Mouse (Mus musculus): ENCODE data around the gene Fbp1.

- TF ChIP-seq CTCF (IDR thresholded peaks at IDR 0.05; ENCODE audit: control insufficient read depth, insufficient read depth, insufficient read length) (no peak), MAX (IDR thresholded peaks at IDR 0.05) (no peak), MYOG (IDR thresholded peaks at IDR 0.05; ENCODE audit: control insufficient read depth, extremely low read depth, insufficient read length) (no peak), USF1 (IDR thresholded peaks at IDR 0.05; ENCODE audit: low read depth) (no peak), CEBPB (IDR thresholded peaks at IDR 0.05; ENCODE audit: low read depth) (no peak), FOSL1 (IDR thresholded peaks at IDR 0.05; ENCODE audit: insufficient read depth, low read length, poor library complexity, severe bottlenecking) (no peak), MYOD1 (IDR thresholded peaks at IDR 0.05; ENCODE audit: control insufficient read depth, insufficient read length, low read depth) (no peak)
These were observed 55.8 kb downstream of the Fbp1 start for GRCm38 (mm10) chr13:62832239-62832638.

Data from C2C12 (cell line).